Comparison of ENCODE assay signal across 11 mouse cellular contexts in genomic region chr17:87315891-87316763, GRCm38 (mm10). TPM values are rescaled to one million over a fixed set of nuclear protein-coding genes. Genes with fewer than 3 reads are reported as not detected.
A peak's percentile ranks its signal among the peaks of the same experiment; 100 is the strongest.
DNase-seq lines count a peak whose midpoint lies in the region; ATAC-seq and TF ChIP-seq lines count a peak whose summit lies in the region.
"Had no signal": no experiment of that assay in that cellular context is flagged by ENCODE, and none has a peak within 500 bp of the region (broad histone marks: within the 10 kb centered on the region; RNA-seq: fewer than 3 reads in every experiment).

No protein-coding gene starts in this region.

- TF ChIP-seq CTCF in kidney, postnatal 0 days (IDR thresholded peaks at IDR 0.05; ENCODE audit: low read depth): peak; percentile 39; the same call in 1 of the 2 replicates
- peak in 1 of 2 experiments; percentile 25; a peak in 1 of 4 replicates for TF ChIP-seq CTCF in CH12.LX (conservative IDR thresholded peaks at IDR 0.05 in 1 of 2, IDR thresholded peaks at IDR 0.05 in 1 of 2; ENCODE audit: low read depth in 2 of 2, low read length in 2 of 2)

- in situ Hi-C loops in CH12.LX (cut with MboI; ENCODE audit: low pct_ligation_motif_present, low pct_unique_long_range_greater_than_20kb, low sequenced_read_pairs): no loop called here

- peak; percentile 20 for TF ChIP-seq RAD21 in CH12.LX (IDR thresholded peaks at IDR 0.05; ENCODE audit: low read depth, low read length)

- no peak for ATAC-seq in kidney, postnatal 0 days (replicated peaks; ENCODE audit: low FRiP score, low read depth)
- no peak for ATAC-seq in liver, embryonic 12.5 days
- no peak for ATAC-seq in midbrain, embryonic 16.5 days

- no peak overlapping the region for H3K4me3 ChIP-seq in kidney, postnatal 0 days (replicated peaks; ENCODE audit: low read depth, low read length)
- no peak overlapping the region for H3K4me3 ChIP-seq in CH12.LX (replicated peaks in 1 of 3; ENCODE audit: low read depth in 2 of 3, low read length in 2 of 3, poor library complexity in 1 of 3)
- H3K4me3 ChIP-seq in liver, embryonic 12.5 days: no peak overlapping the region
- no peak overlapping the region for H3K4me3 ChIP-seq in midbrain, embryonic 16.5 days (ENCODE audit: low read depth, low read length)
- H3K4me3 ChIP-seq: lung, embryonic 15.5 days had no signal

- no peaks in the 10 kb centered on the region for H3K27me3 ChIP-seq in kidney, postnatal 0 days (ENCODE audit: insufficient read depth, low read length)
- no peaks in the 10 kb centered on the region for H3K27me3 ChIP-seq in CH12.LX (replicated peaks)
- H3K27me3 ChIP-seq in liver, embryonic 12.5 days (replicated peaks): no peaks in the 10 kb centered on the region
- no peaks in the 10 kb centered on the region for H3K27me3 ChIP-seq in midbrain, embryonic 16.5 days (ENCODE audit: control insufficient read depth, insufficient read depth, low read depth, low read length)
- H3K27me3 ChIP-seq: lung, embryonic 15.5 days had no signal

- dilution Hi-C loops in CH12.LX (cut with MboI; ENCODE audit: extremely low pct_ligation_motif_present, extremely low pct_unique_long_range_greater_than_20kb, low sequenced_read_pairs): no loop called here

- H3K4me1 ChIP-seq in kidney, postnatal 0 days (replicated peaks; ENCODE audit: insufficient read depth, low read length): peaks cover 11% of the 10 kb centered on the region; the same call in 1 of the 2 replicates
- peaks cover 18 to 42% of the 10 kb centered on the region in 2 experiments for H3K4me1 ChIP-seq in CH12.LX (ENCODE audit: control insufficient read depth in 1 of 2, insufficient read depth in 2 of 2)
- peaks cover 32% of the 10 kb centered on the region for H3K4me1 ChIP-seq in liver, embryonic 12.5 days
- peaks cover 2% of the 10 kb centered on the region; the same call in 1 of the 2 replicates for H3K4me1 ChIP-seq in midbrain, embryonic 16.5 days (ENCODE audit: control insufficient read depth, insufficient read depth, low read length)

- no peak overlapping the region for H3K4me2 ChIP-seq in kidney, postnatal 0 days (ENCODE audit: low read length)
- H3K4me2 ChIP-seq in CH12.LX (ENCODE audit: insufficient read depth, low read depth, poor library complexity, severe bottlenecking): no peak overlapping the region
- H3K4me2 ChIP-seq in liver, embryonic 12.5 days: no peak overlapping the region
- H3K4me2 ChIP-seq in midbrain, embryonic 16.5 days (ENCODE audit: low read length): no peak overlapping the region

- H3K27ac ChIP-seq in kidney, postnatal 0 days: no peak overlapping the region
- no peak overlapping the region for H3K27ac ChIP-seq in CH12.LX (ENCODE audit: insufficient read depth, low read depth)
- 0 out of 2 replicates have a peak overlapping the region, but pooled peaks have one; percentile 1 for H3K27ac ChIP-seq in liver, embryonic 12.5 days
- H3K27ac ChIP-seq in midbrain, embryonic 16.5 days (ENCODE audit: low read length): no peak overlapping the region

- no peak for TF ChIP-seq POLR2A in CH12.LX (IDR thresholded peaks at IDR 0.05; ENCODE audit: low read depth, low read length)

- no peak for TF ChIP-seq EP300 in CH12.LX (IDR thresholded peaks at IDR 0.05; ENCODE audit: low read length)

- H3K9me3 ChIP-seq in kidney, postnatal 0 days (replicated peaks; ENCODE audit: low read length): no peaks in the 10 kb centered on the region
- H3K9me3 ChIP-seq in CH12.LX (replicated peaks; ENCODE audit: low read length): no peaks in the 10 kb centered on the region
- no peaks in the 10 kb centered on the region for H3K9me3 ChIP-seq in liver, embryonic 12.5 days (replicated peaks)
- no peaks in the 10 kb centered on the region for H3K9me3 ChIP-seq in midbrain, embryonic 16.5 days (replicated peaks; ENCODE audit: control insufficient read depth, low read length, poor library complexity, severe bottlenecking)
- H3K9me3 ChIP-seq: lung, embryonic 15.5 days had no signal

- no peaks in the 10 kb centered on the region for H3K36me3 ChIP-seq in kidney, postnatal 0 days (ENCODE audit: insufficient read depth, low read length)
- peaks cover 0 to 32% of the 10 kb centered on the region in 2 experiments for H3K36me3 ChIP-seq in CH12.LX (replicated peaks in 1 of 2; ENCODE audit: control insufficient read depth in 1 of 2, insufficient read depth in 1 of 2, low read length in 1 of 2)
- H3K36me3 ChIP-seq in liver, embryonic 12.5 days: peaks cover 25% of the 10 kb centered on the region
- H3K36me3 ChIP-seq in midbrain, embryonic 16.5 days (ENCODE audit: control insufficient read depth, insufficient read depth, low read length): no peaks in the 10 kb centered on the region
- H3K36me3 ChIP-seq: lung, embryonic 15.5 days had no signal

- no peak for DNase-seq in kidney, postnatal 0 days (ENCODE audit: low spot score)
- DNase-seq in kidney, adult 18-20 months: no peak
- peak; percentile 41 for DNase-seq in CH12.LX (ENCODE audit: extremely low read depth)
- DNase-seq in cerebellum, adult 18-20 months: peak; percentile 57 to 64
- DNase-seq in retina, embryonic 14.5 days (ENCODE audit: low spot score): no peak
- DNase-seq in embryo, embryonic 9.5 days (ENCODE audit: extremely low spot score): no peak
- DNase-seq: gastrocnemius, postnatal 10 days; kidney, postnatal 14 days had no signal

- 84% methylated on average over 23 of the region's 23 CpGs for WGBS in kidney, postnatal 0 days
- 57% methylated on average over 23 of the region's 23 CpGs for WGBS in liver, embryonic 12.5 days (ENCODE audit: insufficient replicate concordance)
- 79% methylated on average over 23 of the region's 23 CpGs for WGBS in midbrain, embryonic 16.5 days

- H3K79me2 ChIP-seq in CH12.LX (replicated peaks; ENCODE audit: control insufficient read depth, extremely low read depth, insufficient read depth, poor library complexity, severe bottlenecking): no peaks in the 10 kb centered on the region

- no peak overlapping the region for H3K9ac ChIP-seq in kidney, postnatal 0 days (ENCODE audit: low read depth, low read length)
- no peak overlapping the region for H3K9ac ChIP-seq in CH12.LX (ENCODE audit: insufficient read depth, low read depth)
- no peak overlapping the region for H3K9ac ChIP-seq in liver, embryonic 12.5 days
- H3K9ac ChIP-seq in midbrain, embryonic 16.5 days (ENCODE audit: low read depth, low read length): no peak overlapping the region
- H3K9ac ChIP-seq: lung, embryonic 15.5 days had no signal

TF ChIP-seq in CH12.LX, 34 proteins besides CTCF, POLR2A, EP300 and RAD21:
- TF ChIP-seq BHLHE40 (IDR thresholded peaks at IDR 0.05; ENCODE audit: low read depth, low read length) (peak; percentile 44), ETS1 (conservative IDR thresholded peaks at IDR 0.05; ENCODE audit: low read depth, low read length) (no peak), TBP (conservative IDR thresholded peaks at IDR 0.05; ENCODE audit: low read depth, low read length) (no peak), SIN3A (IDR thresholded peaks at IDR 0.05; ENCODE audit: low read length) (peak; percentile 27; the same call in 1 of the 2 replicates), USF1 (IDR thresholded peaks at IDR 0.05; ENCODE audit: low read depth, low read length) (no peak), RCOR1 (conservative IDR thresholded peaks at IDR 0.05; ENCODE audit: low read depth, low read length) (no peak), SMC3 (IDR thresholded peaks at IDR 0.05; ENCODE audit: low read depth, low read length) (no peak; the same call in none of the 2 replicates), ZKSCAN1 (IDR thresholded peaks at IDR 0.05; ENCODE audit: borderline replicate concordance, low read depth, low read length) (peak; percentile 88), ZMIZ1 (IDR thresholded peaks at IDR 0.05; ENCODE audit: low read depth, low read length) (0 out of 2 replicates have a peak, but pooled peaks have one; percentile 10), MXI1 (IDR thresholded peaks at IDR 0.05; ENCODE audit: low read depth, low read length) (no peak), ZC3H11A (IDR thresholded peaks at IDR 0.05; ENCODE audit: low read depth, low read length) (no peak), MAZ (IDR thresholded peaks at IDR 0.05; ENCODE audit: low read depth, low read length) (no peak), MAFK (IDR thresholded peaks at IDR 0.05; ENCODE audit: insufficient replicate concordance, low read length) (no peak)

RNA-seq across cellular contexts. Expression of gene Ttc7, which starts 33.4 kb away (rescaled TPM):
- polyA plus RNA-seq in kidney, postnatal 0 days (2015; fragmentation: Nextera tagmentation; extraction: Ambion mirVana): 15.4 and 16.3 TPM in 2 replicates
- total RNA-seq in CH12.LX (2012; rRNA removed) (11.2 and 12.8 TPM in 2 replicates), CH12.LX (2014; rRNA removed) (5.8 and 6.2 TPM in 2 replicates)
- polyA plus RNA-seq in CH12.LX (2012; ENCODE audit: insufficient read length, low read depth): 16.0 and 16.4 TPM in 2 replicates
- 15.3 and 17.0 TPM in 2 replicates for polyA plus RNA-seq in liver, embryonic 12.5 days (2016; fragmentation: Nextera tagmentation; extraction: Ambion mirVana)
- 4.2 and 6.4 TPM in 2 replicates for polyA plus RNA-seq in midbrain, embryonic 16.5 days (2015; fragmentation: Nextera tagmentation; extraction: Ambion mirVana)

RNA-seq across cellular contexts. Expression of gene Mcfd2, which starts 50.4 kb away (rescaled TPM):
- 140 and 151 TPM in 2 replicates for polyA plus RNA-seq in kidney, postnatal 0 days (2015; fragmentation: Nextera tagmentation; extraction: Ambion mirVana)
- total RNA-seq in CH12.LX (2012; rRNA removed) (39.1 and 42.5 TPM in 2 replicates), CH12.LX (2014; rRNA removed) (39.1 and 41.9 TPM in 2 replicates)
- polyA plus RNA-seq in CH12.LX (2012; ENCODE audit: insufficient read length, low read depth): 24.7 and 26.0 TPM in 2 replicates
- 47.5 and 51.3 TPM in 2 replicates for polyA plus RNA-seq in liver, embryonic 12.5 days (2016; fragmentation: Nextera tagmentation; extraction: Ambion mirVana)
- polyA plus RNA-seq in midbrain, embryonic 16.5 days (2015; fragmentation: Nextera tagmentation; extraction: Ambion mirVana): 44.6 and 48.1 TPM in 2 replicates

Comparison
In these comparisons a context has a peak if more than half of its experiments do, and no peak if none do; other contexts are left out.
1. DNase-seq: peak in CH12.LX (single experiment) and cerebellum, adult 18-20 months (2 of 2); none in kidney, postnatal 0 days (single experiment), kidney, adult 18-20 months (single experiment), retina, embryonic 14.5 days (single experiment) and embryo, embryonic 9.5 days (single experiment).